Mouse (Mus musculus) megakaryocyte, embryonic 14.5 days (primary cell): ENCODE measurements around the gene Asic2. TPM values are rescaled to one million over a fixed set of nuclear protein-coding genes. Genes with fewer than 3 reads are reported as not detected.

ENCODE experiments used
- H3K27me3 ChIP-seq: replicated peaks from 2 replicates; pipeline ENCODE3; 2012; ENCODE audit warnings: inconsistent platforms
- H3K36me3 ChIP-seq: replicated peaks from 2 replicates; pipeline ENCODE3; 2012; ENCODE audit warnings: low read length, inconsistent platforms, mixed read lengths
- H3K4me1 ChIP-seq: 2 replicates; pipeline ENCODE4 v1.6.1; 2012; ENCODE audit warnings: inconsistent platforms
- H3K4me3 ChIP-seq: replicated peaks from 2 replicates; pipeline ENCODE3; 2012; ENCODE audit warnings: moderate library complexity, mild to moderate bottlenecking, inconsistent platforms
- H3K9me3 ChIP-seq: 2 replicates; pipeline ENCODE4 v1.6.1; 2012; ENCODE audit warnings: inconsistent platforms
- FLI1 ChIP-seq: IDR thresholded peaks from 2 replicates; pipeline ENCODE4 v1.6.1; 2012; ENCODE audit warnings: low read length, inconsistent platforms, mixed read lengths
- GATA1 ChIP-seq: IDR thresholded peaks from 3 replicates; pipeline ENCODE4 v1.6.1; 2012; ENCODE audit warnings: mixed read lengths, low read length, inconsistent platforms, borderline replicate concordance
- polyA plus RNA-seq: library from polyadenylated mRNA; stranded (reverse); fragments of >175 nt; gene quantifications from 2 replicates; pipeline ENCODE4 v1.2.3, GENCODE M21; 2012; ENCODE audit warnings: low replicate concordance; ENCODE audit not compliant: insufficient read depth

Asic2 gene
- polyA plus RNA-seq, 1 experiment: 0.04 TPM

- Histone ChIP-seq H3K4me3 (no peak overlapping the region), H3K36me3 (no peaks in the 10 kb centered on the region), H3K9me3 (no peaks in the 10 kb centered on the region), H3K27me3 (no peaks in the 10 kb centered on the region), H3K4me1 (no peaks in the 10 kb centered on the region)
- no peak for TF ChIP-seq FLI1
- no peak for TF ChIP-seq GATA1
Measured at GRCm38 (mm10) chr11:81053826-81054225, 914.4 kb downstream of the Asic2 start.

DNA sequence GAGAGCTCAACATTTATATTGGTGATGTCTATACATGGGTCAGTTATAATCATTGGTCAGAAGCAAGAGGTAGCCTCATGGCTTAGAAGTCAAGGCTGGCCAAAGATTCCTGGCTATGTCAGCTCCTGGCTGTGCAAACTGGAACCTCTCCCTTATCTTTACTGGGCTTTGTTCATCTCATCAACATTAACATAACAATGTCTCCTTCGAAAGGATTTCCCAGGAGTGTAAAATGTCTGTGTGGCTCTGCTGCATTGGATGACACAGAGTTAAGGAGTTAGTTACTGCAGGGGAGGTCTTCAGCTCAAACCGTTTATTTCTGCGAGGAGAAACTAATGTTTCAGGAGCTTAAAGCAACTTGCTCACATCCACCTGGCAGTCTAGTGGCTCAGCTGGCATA, 926.6 kb downstream of the Asic2 start:
- no peaks in the 10 kb centered on the region for H3K9me3 ChIP-seq
- TF ChIP-seq GATA1 (no peak), FLI1 (no peak)
- no peaks in the 10 kb centered on the region for H3K27me3 ChIP-seq
- H3K36me3 ChIP-seq: no peaks in the 10 kb centered on the region
- no peak overlapping the region for H3K4me3 ChIP-seq
- H3K4me1 ChIP-seq: no peaks in the 10 kb centered on the region

DNA sequence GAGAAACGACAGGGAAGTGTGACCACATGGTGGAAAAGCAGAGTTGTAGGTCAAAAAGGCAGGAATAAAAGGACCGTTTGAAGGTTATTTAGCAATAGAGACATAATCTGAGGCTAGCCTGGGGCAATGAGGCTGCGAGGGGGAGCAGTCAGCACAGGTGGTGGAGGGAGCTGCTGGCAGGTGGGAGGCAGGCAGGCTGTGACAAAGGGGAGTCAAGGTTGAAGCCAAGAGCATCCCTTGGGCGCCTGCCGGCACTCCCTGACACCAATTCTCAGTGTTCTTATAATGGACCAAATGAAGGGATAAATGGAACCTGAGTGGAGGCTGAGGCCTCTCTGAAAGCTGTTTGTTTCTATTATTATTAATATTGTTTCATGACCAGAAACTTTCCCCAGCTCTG, 928.3 kb downstream of the Asic2 start:
- H3K9me3 ChIP-seq: no peaks in the 10 kb centered on the region

DNA sequence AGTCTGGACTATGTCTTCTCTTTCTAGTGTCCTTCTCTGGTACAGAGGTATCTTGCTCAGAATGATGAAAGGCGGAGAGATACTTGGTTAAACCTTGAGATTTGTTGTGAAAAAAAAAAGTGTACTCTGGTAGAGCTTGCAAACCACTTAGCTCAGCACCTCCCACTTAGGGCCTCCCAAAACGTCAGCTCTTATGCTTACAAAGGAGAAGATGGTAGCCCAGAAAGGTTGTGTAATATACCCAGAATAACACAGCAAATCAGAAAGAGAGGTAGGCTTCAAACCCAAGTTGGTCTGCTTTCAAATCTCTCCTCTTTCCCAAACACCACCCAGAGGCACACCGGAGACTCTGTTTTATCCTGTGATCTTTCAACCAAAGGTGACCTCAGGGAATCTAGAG, 936.1 kb downstream of the Asic2 start:
- Histone ChIP-seq H3K36me3 (no peaks in the 10 kb centered on the region), H3K4me1 (no peaks in the 10 kb centered on the region), H3K4me3 (no peak overlapping the region), H3K9me3 (peaks cover 32% of the 10 kb centered on the region), H3K27me3 (no peaks in the 10 kb centered on the region)
- TF ChIP-seq FLI1 (no peak), GATA1 (no peak)

More for the DNA sequence above, 928.3 kb downstream of the Asic2 start:
- TF ChIP-seq FLI1 (no peak), GATA1 (no peak)
- no peaks in the 10 kb centered on the region for H3K36me3 ChIP-seq
- no peaks in the 10 kb centered on the region for H3K4me1 ChIP-seq
- H3K4me3 ChIP-seq: no peak overlapping the region
- H3K27me3 ChIP-seq: no peaks in the 10 kb centered on the region

DNA sequence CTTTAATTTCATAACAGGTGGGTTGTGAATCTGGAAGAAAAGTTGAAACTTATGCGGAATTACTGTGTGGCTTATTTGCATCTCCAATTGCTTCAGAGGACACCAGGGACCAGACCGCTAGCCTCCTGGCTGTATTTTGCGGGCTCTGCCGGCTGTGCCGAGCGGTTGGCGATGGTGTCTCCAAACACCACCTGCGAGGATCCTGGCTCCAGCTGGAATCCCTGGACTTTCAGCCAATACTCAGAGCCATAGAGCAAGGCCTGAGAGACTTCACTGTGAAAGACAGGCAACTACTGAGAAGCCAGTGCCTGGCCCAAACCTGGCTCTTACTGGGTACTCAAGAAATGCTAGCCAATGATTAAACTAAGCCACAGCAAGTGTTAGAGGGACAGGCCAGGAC, 953.5 kb downstream of the Asic2 start:
- TF ChIP-seq FLI1: no peak
- no peak for TF ChIP-seq GATA1
- Histone ChIP-seq H3K4me1 (no peaks in the 10 kb centered on the region), H3K27me3 (no peaks in the 10 kb centered on the region), H3K36me3 (no peaks in the 10 kb centered on the region), H3K4me3 (no peak overlapping the region), H3K9me3 (peaks cover 17% of the 10 kb centered on the region)

GRCm38 (mm10) chr11:81013501-81013900, 954.8 kb downstream of the Asic2 start:
- Histone ChIP-seq H3K36me3 (no peaks in the 10 kb centered on the region), H3K4me3 (no peak overlapping the region), H3K9me3 (peaks cover 14% of the 10 kb centered on the region), H3K27me3 (no peaks in the 10 kb centered on the region), H3K4me1 (no peaks in the 10 kb centered on the region)
- TF ChIP-seq FLI1 (no peak), GATA1 (no peak)

- H3K27me3 ChIP-seq: no peaks in the 10 kb centered on the region
- H3K4me3 ChIP-seq: no peak overlapping the region
- TF ChIP-seq GATA1 (no peak), FLI1 (no peak)
- no peaks in the 10 kb centered on the region for H3K4me1 ChIP-seq
- peaks cover 6% of the 10 kb centered on the region; the same call in 1 of the 2 replicates for H3K9me3 ChIP-seq
- no peaks in the 10 kb centered on the region for H3K36me3 ChIP-seq
Measured at GRCm38 (mm10) chr11:81010766-81011165, 957.5 kb downstream of the Asic2 start.

GRCm38 (mm10) chr11:81009366-81009765, 958.9 kb downstream of the Asic2 start:
- no peaks in the 10 kb centered on the region for H3K27me3 ChIP-seq

DNA sequence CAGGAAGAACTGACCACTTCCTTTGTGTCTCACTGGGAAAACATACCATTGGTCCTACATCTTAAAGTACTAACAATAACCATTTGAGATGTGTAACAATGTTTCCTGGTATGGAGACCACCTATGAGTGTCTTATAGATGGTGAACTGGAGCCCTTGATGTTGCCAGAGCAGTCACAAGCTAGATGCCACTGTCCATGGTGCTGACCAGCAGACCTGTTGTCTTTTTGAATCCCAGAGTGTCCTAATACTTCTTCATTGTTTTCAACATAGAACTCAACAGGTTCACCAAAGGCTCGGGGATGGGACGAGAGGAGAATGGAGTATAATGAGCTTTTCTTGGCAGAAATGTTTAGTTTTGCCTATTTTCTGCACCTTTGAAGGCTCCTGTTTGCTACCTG, 962.4 kb downstream of the Asic2 start:
- Histone ChIP-seq H3K36me3 (no peaks in the 10 kb centered on the region), H3K4me1 (no peaks in the 10 kb centered on the region), H3K27me3 (no peaks in the 10 kb centered on the region), H3K9me3 (peaks cover 6% of the 10 kb centered on the region), H3K4me3 (no peak overlapping the region)
- TF ChIP-seq GATA1 (no peak), FLI1 (no peak)

More at GRCm38 (mm10) chr11:81009366-81009765, 958.9 kb downstream of the Asic2 start:
- no peaks in the 10 kb centered on the region for H3K9me3 ChIP-seq
- no peak overlapping the region for H3K4me3 ChIP-seq
- H3K36me3 ChIP-seq: no peaks in the 10 kb centered on the region
- H3K4me1 ChIP-seq: no peaks in the 10 kb centered on the region
- TF ChIP-seq GATA1 (no peak), FLI1 (no peak)

GRCm38 (mm10) chr11:81002769-81003430, 965.4 kb downstream of the Asic2 start:
- Histone ChIP-seq H3K4me1 (no peaks in the 10 kb centered on the region), H3K27me3 (no peaks in the 10 kb centered on the region), H3K4me3 (no peak overlapping the region), H3K36me3 (no peaks in the 10 kb centered on the region), H3K9me3 (peaks cover 6% of the 10 kb centered on the region)
- no peak for TF ChIP-seq FLI1
- no peak for TF ChIP-seq GATA1
